Mouse (Mus musculus) limb, embryonic 10.5 days (tissue): ENCODE data around the gene Tmc3. TPM values are rescaled to one million over a fixed set of nuclear protein-coding genes. Genes with fewer than 3 reads are reported as not detected.

Experiments used
- DNase-seq: peaks from one replicate; pipeline ENCODE4 v3.0.0-alpha.2; 2017; ENCODE audit warnings: low spot score
- H3K27ac ChIP-seq: fragments of 300-500 bp; sonication (generic); 2 replicates; pipeline ENCODE4 v1.5.1; 2016; ENCODE audit warnings: mild to moderate bottlenecking
- H3K27me3 ChIP-seq: fragments of 300-500 bp; sonication (generic); 2 replicates; pipeline ENCODE4 v1.6.1; 2016; ENCODE audit warnings: low read depth, mild to moderate bottlenecking; ENCODE audit not compliant: poor library complexity, severe bottlenecking
- H3K36me3 ChIP-seq: fragments of 300-500 bp; sonication (generic); 2 replicates; pipeline ENCODE4 v1.6.1; 2016; ENCODE audit warnings: mild to moderate bottlenecking, moderate library complexity
- H3K4me1 ChIP-seq: fragments of 300-500 bp; sonication (generic); 2 replicates; pipeline ENCODE4 v1.6.1; 2016
- H3K4me3 ChIP-seq: fragments of 300-500 bp; sonication (generic); 2 replicates; pipeline ENCODE4 v1.5.1; 2016; ENCODE audit warnings: mild to moderate bottlenecking, moderate library complexity
- H3K9me3 ChIP-seq: fragments of 300-500 bp; sonication (generic); replicated peaks from 2 replicates; pipeline ENCODE4 v1.6.1; 2016; ENCODE audit warnings: mild to moderate bottlenecking
- WGBS: fragments of 180-500 bp; shearing (Covaris S2); methylation state at CpG from one replicate; pipeline ENCODE4 v1.1.7; 2016; 5-methylcytosine and 5-hydroxymethylcytosine counted together
- polyA plus RNA-seq: library from polyadenylated mRNA; unstranded; fragments of >200 nt; fragmentation: Nextera tagmentation; extraction: Ambion mirVana; gene quantifications from 2 replicates; pipeline ENCODE4 v1.2.1, GENCODE M21; 2016

Tmc3 gene
- polyA plus RNA-seq, 1 experiment from 2014 or later = 0.66 TPM

DNA sequence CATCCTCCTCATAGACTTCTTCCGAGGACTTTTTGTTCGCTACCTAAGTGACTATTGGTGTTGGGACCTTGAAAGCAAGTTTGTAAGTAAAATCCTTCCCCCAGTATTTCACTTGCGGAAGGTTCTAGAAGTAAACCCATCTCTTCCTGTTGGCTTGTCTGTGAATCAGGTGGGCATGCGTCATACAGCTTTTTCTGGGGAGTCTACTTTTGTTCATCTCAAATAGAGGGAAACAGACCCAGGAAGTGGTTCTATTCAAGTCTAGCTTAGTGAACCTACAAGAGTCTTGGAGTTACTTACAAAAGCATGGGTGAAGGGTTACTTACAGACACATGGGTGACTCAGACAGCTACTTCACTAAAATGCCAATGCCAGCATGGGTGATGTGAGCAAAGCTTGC lies 25.2 kb downstream of the Tmc3 start:
- Histone ChIP-seq H3K27ac (no peak overlapping the region), H3K4me1 (peaks cover 2% of the 10 kb centered on the region; the same call in 1 of the 2 replicates), H3K36me3 (no peaks in the 10 kb centered on the region), H3K4me3 (no peak overlapping the region), H3K27me3 (no peaks in the 10 kb centered on the region), H3K9me3 (no peaks in the 10 kb centered on the region)
- WGBS = 96% methylated on average over 4 of the region's 4 CpGs
- DNase-seq = no peak

GRCm38 (mm10) chr7:83611886-83612285 lies 27.2 kb downstream of the Tmc3 start:
- no peak for DNase-seq
- Histone ChIP-seq H3K27ac (no peak overlapping the region), H3K4me3 (no peak overlapping the region), H3K9me3 (no peaks in the 10 kb centered on the region), H3K4me1 (no peaks in the 10 kb centered on the region), H3K36me3 (no peaks in the 10 kb centered on the region), H3K27me3 (no peaks in the 10 kb centered on the region)
- WGBS = 93% methylated on average over 1 of the region's 1 CpGs

- 93% methylated on average over 3 of the region's 3 CpGs for WGBS
- Histone ChIP-seq H3K27ac (no peak overlapping the region), H3K27me3 (no peaks in the 10 kb centered on the region), H3K4me1 (no peaks in the 10 kb centered on the region), H3K9me3 (no peaks in the 10 kb centered on the region), H3K4me3 (no peak overlapping the region), H3K36me3 (no peaks in the 10 kb centered on the region)
- DNase-seq = no peak
Measured at GRCm38 (mm10) chr7:83615272-83615671, 30.5 kb downstream of the Tmc3 start.

GRCm38 (mm10) chr7:83615815-83616214 lies 31.1 kb downstream of the Tmc3 start:
- Histone ChIP-seq H3K9me3 (no peaks in the 10 kb centered on the region), H3K4me3 (no peak overlapping the region), H3K27me3 (no peaks in the 10 kb centered on the region), H3K4me1 (no peaks in the 10 kb centered on the region), H3K27ac (no peak overlapping the region), H3K36me3 (no peaks in the 10 kb centered on the region)
- 87% methylated on average over 8 of the region's 8 CpGs for WGBS
- no peak for DNase-seq

GRCm38 (mm10) chr7:83616268-83616667 lies 31.5 kb downstream of the Tmc3 start:
- Histone ChIP-seq H3K9me3 (no peaks in the 10 kb centered on the region), H3K4me3 (no peak overlapping the region), H3K27me3 (no peaks in the 10 kb centered on the region), H3K36me3 (no peaks in the 10 kb centered on the region), H3K4me1 (no peaks in the 10 kb centered on the region), H3K27ac (no peak overlapping the region)
- WGBS = 94% methylated on average over 3 of the region's 3 CpGs
- no peak for DNase-seq

DNA sequence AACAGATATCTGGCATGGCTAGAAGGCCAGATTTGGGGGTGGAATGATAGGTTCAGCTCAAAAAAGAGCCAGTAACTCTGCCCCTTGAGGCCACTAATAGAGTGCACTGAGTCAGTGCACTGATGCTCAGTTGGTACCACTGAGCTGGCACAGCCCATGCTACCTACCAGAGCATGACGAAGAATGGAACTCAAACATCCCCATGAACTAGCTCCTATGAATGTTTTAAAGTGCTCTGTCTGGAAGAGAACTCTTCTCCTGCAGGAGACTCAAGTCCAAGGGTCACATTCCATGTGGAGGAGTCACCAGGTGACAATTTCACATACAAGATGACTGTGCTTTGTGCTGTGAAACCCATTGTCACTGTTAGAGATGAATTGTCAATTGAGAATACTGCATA lies 34.0 kb downstream of the Tmc3 start:
- no peaks in the 10 kb centered on the region for H3K36me3 ChIP-seq
- 94% methylated on average over 1 of the region's 1 CpGs for WGBS
- H3K9me3 ChIP-seq = no peaks in the 10 kb centered on the region
- no peak overlapping the region for H3K27ac ChIP-seq
- H3K27me3 ChIP-seq = no peaks in the 10 kb centered on the region
- DNase-seq = no peak
- no peak overlapping the region for H3K4me3 ChIP-seq
- H3K4me1 ChIP-seq = no peaks in the 10 kb centered on the region

DNA sequence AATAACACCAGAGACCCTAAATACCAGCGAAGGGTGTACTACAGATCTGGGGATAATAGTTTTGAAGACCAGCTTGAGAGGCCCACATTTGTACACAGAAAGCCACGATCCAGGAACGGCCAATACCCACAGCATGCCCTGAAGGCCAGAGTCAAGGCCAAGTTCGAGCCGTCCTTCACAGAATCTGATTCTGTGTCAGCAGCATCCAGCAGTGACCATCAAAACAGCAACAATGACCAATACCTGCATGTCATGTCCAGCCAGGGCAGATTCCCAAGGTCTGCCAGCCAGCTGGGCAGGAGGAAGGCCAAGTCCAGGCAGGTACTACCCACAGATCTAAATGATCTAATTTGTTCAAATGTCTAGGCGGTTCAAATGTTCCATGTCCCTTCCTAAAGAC lies 37.9 kb downstream of the Tmc3 start:
- Histone ChIP-seq H3K4me3 (no peak overlapping the region), H3K36me3 (no peaks in the 10 kb centered on the region), H3K27ac (no peak overlapping the region), H3K27me3 (no peaks in the 10 kb centered on the region), H3K9me3 (no peaks in the 10 kb centered on the region), H3K4me1 (no peaks in the 10 kb centered on the region)
- DNase-seq = no peak
- WGBS = 90% methylated on average over 6 of the region's 6 CpGs

DNA sequence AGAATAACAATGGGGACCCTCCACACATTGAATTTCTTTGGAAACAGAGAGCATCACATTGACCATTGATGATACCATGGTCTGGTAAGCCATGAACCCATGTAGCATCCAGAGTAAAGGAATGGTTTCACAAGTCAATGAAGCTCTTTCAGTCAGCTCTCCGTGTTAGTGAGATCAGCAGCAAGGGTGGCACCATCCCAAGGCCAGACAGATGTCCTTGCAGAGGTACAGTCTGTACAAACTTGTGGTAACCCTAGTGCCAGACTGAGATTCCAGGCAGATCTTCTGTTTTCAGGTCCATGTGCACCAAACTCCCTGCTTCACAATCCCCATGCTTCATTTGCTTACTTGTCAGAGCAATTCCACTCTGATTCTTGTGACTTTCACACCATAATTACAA lies 39.3 kb downstream of the Tmc3 start:
- Histone ChIP-seq H3K27ac (no peak overlapping the region), H3K27me3 (no peaks in the 10 kb centered on the region), H3K4me1 (no peaks in the 10 kb centered on the region), H3K4me3 (no peak overlapping the region), H3K9me3 (no peaks in the 10 kb centered on the region), H3K36me3 (no peaks in the 10 kb centered on the region)
- no peak for DNase-seq
- 73% methylated on average over 1 of the region's 1 CpGs for WGBS

DNA sequence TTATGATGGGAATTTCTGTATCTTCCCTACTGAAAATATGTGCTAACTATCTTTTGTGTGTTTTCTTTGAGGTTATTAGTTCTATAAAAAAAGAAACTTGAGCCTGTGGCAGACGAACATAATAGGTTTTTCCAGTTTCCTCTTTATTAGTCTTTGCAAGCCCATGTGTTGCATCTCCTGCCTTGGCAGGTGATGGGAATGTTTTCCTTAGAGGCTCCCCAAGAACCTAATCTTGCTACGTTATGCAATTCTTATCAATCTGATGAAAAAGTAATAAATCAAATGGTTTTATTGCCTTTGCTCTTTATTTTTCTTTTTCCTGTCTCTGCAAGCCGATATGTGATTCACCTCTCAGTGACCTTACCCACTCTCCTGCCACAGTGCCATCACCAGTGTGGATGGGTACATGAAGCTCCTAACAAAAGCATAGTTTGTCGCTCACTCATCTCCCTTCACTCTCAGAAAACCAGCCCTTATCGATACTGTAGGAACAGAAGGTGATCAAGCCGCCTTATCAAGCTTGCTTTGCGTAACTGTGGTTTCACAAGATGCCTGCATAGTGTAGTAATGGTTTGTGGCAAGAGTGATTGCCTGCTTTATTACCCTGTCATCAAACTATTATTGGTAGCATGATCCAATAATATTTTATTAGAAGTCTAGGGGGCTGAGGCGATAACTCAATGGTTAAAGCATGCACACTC lies 42.0 kb downstream of the Tmc3 start:
- Histone ChIP-seq H3K27ac (no peak overlapping the region), H3K36me3 (no peaks in the 10 kb centered on the region), H3K4me3 (no peak overlapping the region), H3K27me3 (no peaks in the 10 kb centered on the region), H3K9me3 (no peaks in the 10 kb centered on the region), H3K4me1 (peaks cover 9% of the 10 kb centered on the region)
- 82% methylated on average over 8 of the region's 8 CpGs for WGBS
- no peak for DNase-seq

DNA sequence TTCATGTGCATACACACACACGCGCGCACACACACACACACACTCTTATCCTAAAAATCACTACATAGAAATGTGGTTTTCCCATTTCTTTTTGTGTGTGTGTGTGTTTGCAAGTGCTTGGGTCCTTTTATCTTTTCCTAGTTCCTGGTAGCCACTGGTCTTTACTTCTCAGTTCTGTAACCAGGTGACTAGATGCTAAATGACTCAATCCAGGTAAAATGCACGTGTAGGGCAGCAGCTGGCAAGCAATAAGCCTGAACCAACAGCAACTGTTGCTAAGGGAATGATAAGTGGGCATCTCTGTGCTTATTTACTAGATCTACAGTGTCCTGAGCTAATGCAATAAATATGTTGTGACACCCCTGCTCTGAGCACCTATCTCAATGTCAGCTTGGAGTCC lies 42.6 kb downstream of the Tmc3 start:
- no peak for DNase-seq
- 94% methylated on average over 4 of the region's 4 CpGs for WGBS
- no peaks in the 10 kb centered on the region for H3K27me3 ChIP-seq
- no peak overlapping the region for H3K4me3 ChIP-seq
- H3K27ac ChIP-seq = no peak overlapping the region
- peaks cover 11% of the 10 kb centered on the region for H3K4me1 ChIP-seq
- no peaks in the 10 kb centered on the region for H3K9me3 ChIP-seq
- H3K36me3 ChIP-seq = no peaks in the 10 kb centered on the region

DNA sequence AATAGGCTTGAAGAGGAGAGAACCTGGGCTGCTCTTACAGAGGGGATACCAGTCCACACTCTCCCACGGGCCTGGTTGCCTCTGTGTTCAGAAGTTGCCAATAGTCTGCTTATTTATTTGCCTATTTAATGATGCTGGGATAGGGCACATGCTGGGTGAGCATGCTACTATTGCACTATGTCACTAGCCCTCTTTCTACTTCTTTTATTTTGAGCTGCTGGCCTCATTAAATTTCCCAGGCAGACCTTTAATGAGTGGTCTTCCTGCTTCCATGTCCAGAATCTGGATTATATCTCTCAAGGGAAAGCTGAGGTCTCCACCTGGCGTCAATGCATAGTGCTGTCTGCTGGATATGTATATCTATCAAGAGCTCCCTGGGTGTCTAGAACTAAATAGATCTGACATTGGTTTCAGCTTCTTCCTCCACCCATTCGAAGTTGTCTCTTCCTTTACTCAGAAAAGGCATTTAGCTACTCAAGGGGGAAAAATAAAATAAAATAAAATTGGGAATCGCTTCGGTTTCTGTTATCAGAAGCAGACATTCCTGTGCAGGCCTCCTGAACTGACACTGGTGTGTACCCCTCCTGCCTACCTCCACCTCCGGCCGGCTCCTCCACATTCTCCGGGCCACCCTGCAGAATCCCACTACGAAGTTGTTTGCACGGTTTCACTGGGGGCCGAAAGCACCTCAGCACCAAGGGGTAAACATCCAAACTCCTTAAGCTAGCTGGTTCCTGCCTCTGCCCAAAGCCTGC lies 46.5 kb downstream of the Tmc3 start:
- H3K9me3 ChIP-seq = no peaks in the 10 kb centered on the region
- DNase-seq = no peak
- WGBS = 22% methylated on average over 11 of the region's 11 CpGs
- no peaks in the 10 kb centered on the region for H3K36me3 ChIP-seq
- H3K27me3 ChIP-seq = no peaks in the 10 kb centered on the region
- peak overlapping the region; percentile 85 for H3K27ac ChIP-seq
- peaks cover 18% of the 10 kb centered on the region for H3K4me1 ChIP-seq
- H3K4me3 ChIP-seq = peak overlapping the region; percentile 75

GRCm38 (mm10) chr7:83631828-83632681 lies 47.3 kb downstream of the Tmc3 start, which contains the start of gene Stard5:
Gene Stard5, plus strand, starts transcription at chr7:83631959.
- Histone ChIP-seq H3K27ac (peak within 1 kb of the TSS; percentile 85), H3K36me3 (peaks cover 7% of the 10 kb centered on the region), H3K4me3 (peak within 1 kb of the TSS; percentile 75), H3K4me1 (peaks cover 18% of the 10 kb centered on the region), H3K9me3 (no peaks in the 10 kb centered on the region), H3K27me3 (no peaks in the 10 kb centered on the region)
- peak; percentile 85 for DNase-seq
- 1% methylated on average over 35 of the region's 35 CpGs for WGBS

- H3K4me1 ChIP-seq = peaks cover 18% of the 10 kb centered on the region
- WGBS = 55% methylated on average over 6 of the region's 6 CpGs
- no peaks in the 10 kb centered on the region for H3K27me3 ChIP-seq
- DNase-seq = no peak
- no peaks in the 10 kb centered on the region for H3K9me3 ChIP-seq
- H3K36me3 ChIP-seq = peaks cover 13% of the 10 kb centered on the region
- peak overlapping the region; percentile 85; the same call in 1 of the 2 replicates for H3K27ac ChIP-seq
- peak overlapping the region; percentile 75 for H3K4me3 ChIP-seq
Measured at GRCm38 (mm10) chr7:83632682-83633120, 48.0 kb downstream of the Tmc3 start.
